Mouse (Mus musculus) heart, adult 2 months (tissue): ENCODE measurements around the gene Phldb2. TPM values are rescaled to one million over a fixed set of nuclear protein-coding genes. Genes with fewer than 3 reads are reported as not detected.

Source experiments
- DNase-seq, 2 experiments: peaks; one replicate each; pipeline ENCODE4 v3.0.0; 2021
- H3K27ac ChIP-seq: fragments of 200-600 bp; 2 replicates; pipeline ENCODE4 v1.8.1; 2022
- H3K27me3 ChIP-seq: fragments of 200-500 bp; 2 replicates; pipeline ENCODE4 v1.6.1; 2012; ENCODE audit warnings: mild to moderate bottlenecking, low read length, inconsistent platforms, mixed read lengths; ENCODE audit not compliant: control insufficient read depth, insufficient read depth
- H3K36me3 ChIP-seq: fragments of 200-500 bp; 2 replicates; pipeline ENCODE4 v1.6.1; 2012; ENCODE audit warnings: low read length, inconsistent platforms; ENCODE audit not compliant: control insufficient read depth, insufficient read depth
- H3K4me1 ChIP-seq: fragments of 200-500 bp; 2 replicates; pipeline ENCODE4 v1.6.1; 2011; ENCODE audit warnings: low read length; ENCODE audit not compliant: control insufficient read depth, insufficient read depth
- H3K4me3 ChIP-seq: fragments of 200-600 bp; 2 replicates; pipeline ENCODE4 v1.8.1; 2022
- H3K79me2 ChIP-seq: fragments of 200-500 bp; replicated peaks from 2 replicates; pipeline ENCODE4 v1.6.1; 2012; ENCODE audit warnings: mild to moderate bottlenecking, inconsistent platforms, low read length, moderate library complexity, mixed read lengths; ENCODE audit not compliant: control insufficient read depth, insufficient read depth
- H3K9ac ChIP-seq: fragments of 200-500 bp; 2 replicates; pipeline ENCODE4 v1.6.1; 2012; ENCODE audit warnings: low read depth, mild to moderate bottlenecking, control low read depth, inconsistent platforms, low read length, mixed read lengths
- CTCF ChIP-seq: fragments of 200-600 bp; IDR thresholded peaks from 2 replicates; pipeline ENCODE4 v1.8.1; 2022; ENCODE audit warnings: antibody characterized with exemption, mild to moderate bottlenecking, moderate library complexity
- EP300 ChIP-seq: fragments of 200-500 bp; IDR thresholded peaks from 2 replicates; pipeline ENCODE4 v1.6.1; 2011; ENCODE audit warnings: low read depth, low read length, control low read depth; ENCODE audit not compliant: insufficient read depth
- POLR2A ChIP-seq: fragments of 200-500 bp; IDR thresholded peaks from 2 replicates; pipeline ENCODE4 v1.6.1; 2011; ENCODE audit warnings: mild to moderate bottlenecking, low read depth, low read length, control low read depth; ENCODE audit not compliant: insufficient read depth
- WGBS: fragments of 180-500 bp; shearing (Covaris S2); methylation state at CpG from one replicate; pipeline ENCODE4 v1.1.7; 2018; 5-methylcytosine and 5-hydroxymethylcytosine counted together
- intact Hi-C: fragments of 180-260 bp; cut with DNase I; formaldehyde crosslinking; loops from one replicate; pipeline ENCODE4 v1.15.1; 2025
- polyA plus RNA-seq: library from polyadenylated mRNA; depleted of rRNA; stranded (reverse); fragments of >200 nt; gene quantifications from 2 replicates; pipeline ENCODE4 v1.2.3, GENCODE M21; 2012
- total RNA-seq, 2 experiments: library from RNA; stranded (reverse); gene quantifications; 2 replicates each; pipeline ENCODE4 v1.2.3; 2021

Gene Phldb2
- total and polyA plus RNA-seq, 3 experiments, result 3.6 to 13.0 (median 10.9) TPM

DNA sequence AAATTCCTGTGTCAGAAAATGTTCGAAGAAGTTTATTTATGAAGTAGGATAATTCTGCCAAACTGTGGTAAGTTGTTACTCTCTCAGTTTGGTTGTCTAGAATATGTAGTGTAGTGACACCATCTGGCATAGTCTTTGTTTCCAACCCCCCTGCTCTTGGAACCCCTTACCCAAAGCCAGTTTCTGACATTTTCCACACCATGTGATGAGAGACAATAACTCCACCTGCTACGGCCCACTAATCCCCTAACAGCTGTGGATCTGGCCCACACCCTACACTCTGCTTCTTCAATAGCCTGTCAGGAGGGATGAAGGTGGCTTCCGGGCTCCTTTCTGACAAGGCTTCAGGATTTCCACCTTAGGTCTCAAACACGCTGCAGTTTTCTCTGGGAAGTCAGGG, 154.2 kb downstream of the Phldb2 start:
- intact Hi-C loops, result no loop called here
- WGBS, result 78% methylated on average over 4 of the region's 4 CpGs
- TF ChIP-seq EP300 (no peak), CTCF (no peak), POLR2A (no peak)
- peaks cover 19% of the 10 kb centered on the region for H3K36me3 ChIP-seq
- H3K27me3 ChIP-seq, result no peaks in the 10 kb centered on the region
- no peaks in the 10 kb centered on the region for H3K79me2 ChIP-seq
- no peak overlapping the region for H3K9ac ChIP-seq
- H3K4me3 ChIP-seq, result no peak overlapping the region
- no peak overlapping the region for H3K27ac ChIP-seq
- peaks cover 6% of the 10 kb centered on the region for H3K4me1 ChIP-seq
- DNase-seq, result no peak

DNA sequence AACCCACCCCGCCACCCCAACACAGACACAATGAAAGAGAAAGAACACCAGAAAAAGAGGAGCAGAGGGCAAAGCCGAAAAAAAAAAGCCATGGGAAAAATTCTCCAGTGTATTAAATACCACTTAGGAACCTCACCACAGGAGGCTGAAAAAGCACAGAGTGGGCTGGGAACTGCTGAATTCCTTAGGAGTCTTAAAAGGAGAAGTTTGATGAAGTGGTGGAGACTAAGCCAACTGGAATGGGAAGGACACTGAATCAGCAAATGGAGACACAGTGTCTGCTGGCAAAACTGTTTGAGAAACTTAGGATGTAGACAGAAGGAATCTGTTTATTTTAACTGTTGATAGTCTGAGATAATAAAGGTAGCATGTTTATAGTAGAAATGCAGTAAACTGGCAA, 154.8 kb downstream of the Phldb2 start:
- Histone ChIP-seq H3K36me3 (peaks cover 19% of the 10 kb centered on the region), H3K4me1 (peaks cover 6% of the 10 kb centered on the region), H3K4me3 (no peak overlapping the region), H3K27ac (no peak overlapping the region), H3K79me2 (no peaks in the 10 kb centered on the region), H3K27me3 (no peaks in the 10 kb centered on the region), H3K9ac (no peak overlapping the region)
- TF ChIP-seq EP300 (no peak), CTCF (no peak), POLR2A (no peak)
- intact Hi-C loops, result no loop called here
- no peak for DNase-seq
- WGBS, result 82% methylated on average over 2 of the region's 2 CpGs

DNA sequence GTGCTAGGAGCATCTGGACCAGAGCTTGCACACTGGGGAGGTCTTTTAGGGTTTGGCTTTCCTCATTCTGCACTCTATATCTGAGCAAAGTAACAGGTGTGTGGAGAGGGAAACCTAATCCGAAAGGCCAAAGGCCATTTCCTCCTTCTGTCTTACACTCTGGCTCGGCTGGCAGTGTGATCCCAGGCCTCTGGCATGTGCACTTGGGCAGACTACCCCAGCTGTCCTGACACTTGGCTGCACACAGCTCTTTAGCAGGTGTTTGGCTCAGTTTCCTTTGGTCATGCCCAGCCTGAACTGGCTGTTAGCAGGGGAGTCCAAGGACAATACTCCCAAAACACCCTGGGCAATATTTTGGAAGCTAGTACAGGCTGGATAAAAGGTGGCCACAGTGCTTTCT, 156.6 kb downstream of the Phldb2 start:
- H3K36me3 ChIP-seq, result peaks cover 17% of the 10 kb centered on the region
- H3K9ac ChIP-seq, result no peak overlapping the region
- no peaks in the 10 kb centered on the region for H3K27me3 ChIP-seq
- peak; percentile 50 to 71 for DNase-seq
- H3K4me3 ChIP-seq, result no peak overlapping the region
- no peaks in the 10 kb centered on the region for H3K79me2 ChIP-seq
- no peak for TF ChIP-seq CTCF
- TF ChIP-seq POLR2A, result no peak
- peak; percentile 93 for TF ChIP-seq EP300
- H3K27ac ChIP-seq, result peak overlapping the region; percentile 24; the same call in 1 of the 2 replicates
- peaks cover 6% of the 10 kb centered on the region for H3K4me1 ChIP-seq
- WGBS, result 17% methylated on average over 2 of the region's 2 CpGs
- intact Hi-C loops, result loop anchor here (2.0 kb wide), 1 partner anchor 14 kb away; no protein-coding TSS in a partner anchor

DNA sequence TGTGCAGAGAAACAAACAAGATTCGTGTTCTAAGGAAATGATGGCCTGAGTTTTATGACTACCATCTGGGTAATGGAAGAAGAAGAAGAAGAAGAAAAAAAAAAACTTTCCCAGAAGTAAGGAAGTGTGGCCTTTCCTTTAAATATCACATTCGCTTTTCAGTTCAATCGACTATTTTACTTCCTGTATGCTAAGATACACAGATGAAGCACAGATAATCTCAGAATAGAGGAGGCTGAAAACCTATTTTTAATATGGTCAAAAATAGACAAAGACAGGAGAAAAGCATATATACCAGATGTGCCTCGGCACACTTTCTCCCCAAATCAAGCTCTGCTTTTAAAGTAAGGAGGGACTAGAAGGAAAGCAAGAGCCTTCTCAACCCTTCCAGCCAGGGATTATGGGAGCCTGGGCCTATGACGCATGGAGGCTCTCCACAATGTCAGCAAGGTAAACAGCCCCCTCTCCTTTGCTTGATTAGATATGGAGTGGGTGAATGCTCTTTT, 158.2 kb downstream of the Phldb2 start:
- Histone ChIP-seq H3K27me3 (no peaks in the 10 kb centered on the region), H3K4me1 (peaks cover 6% of the 10 kb centered on the region), H3K36me3 (peaks cover 16% of the 10 kb centered on the region), H3K27ac (no peak overlapping the region), H3K9ac (no peak overlapping the region), H3K4me3 (no peak overlapping the region), H3K79me2 (no peaks in the 10 kb centered on the region)
- TF ChIP-seq POLR2A (no peak), CTCF (no peak), EP300 (no peak)
- 38% methylated on average over 5 of the region's 5 CpGs for WGBS
- no peak for DNase-seq
- intact Hi-C loops, result loop anchor here (2.0 kb wide), 1 partner anchor 48 kb away; no protein-coding TSS in a partner anchor

DNA sequence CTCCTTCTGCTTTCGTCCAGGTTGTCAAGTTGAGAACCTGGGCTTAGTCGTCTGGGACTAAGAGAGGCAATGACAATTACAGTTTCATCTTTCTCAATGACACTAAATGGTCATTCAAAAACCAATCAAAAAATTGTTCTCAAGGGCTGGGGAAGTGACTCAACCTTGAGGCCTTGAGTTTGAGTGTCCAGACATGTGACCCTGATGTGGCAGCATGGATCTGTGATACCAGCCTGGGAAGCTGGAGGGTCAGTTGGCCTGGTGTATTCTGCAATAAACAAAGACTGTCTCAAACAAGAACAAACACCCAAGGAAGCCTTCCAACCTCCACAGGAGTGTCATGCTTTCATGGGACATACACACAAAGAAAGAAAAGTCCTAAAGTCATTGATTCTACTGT, 160.6 kb downstream of the Phldb2 start:
- no peak for DNase-seq
- Histone ChIP-seq H3K27me3 (no peaks in the 10 kb centered on the region), H3K4me1 (peaks cover 5% of the 10 kb centered on the region), H3K27ac (no peak overlapping the region), H3K79me2 (no peaks in the 10 kb centered on the region), H3K36me3 (peaks cover 15% of the 10 kb centered on the region), H3K9ac (no peak overlapping the region), H3K4me3 (no peak overlapping the region)
- intact Hi-C loops, result no loop called here
- WGBS, result 93% methylated on average over 2 of the region's 2 CpGs
- no peak for TF ChIP-seq EP300
- TF ChIP-seq CTCF, result no peak
- no peak for TF ChIP-seq POLR2A

DNA sequence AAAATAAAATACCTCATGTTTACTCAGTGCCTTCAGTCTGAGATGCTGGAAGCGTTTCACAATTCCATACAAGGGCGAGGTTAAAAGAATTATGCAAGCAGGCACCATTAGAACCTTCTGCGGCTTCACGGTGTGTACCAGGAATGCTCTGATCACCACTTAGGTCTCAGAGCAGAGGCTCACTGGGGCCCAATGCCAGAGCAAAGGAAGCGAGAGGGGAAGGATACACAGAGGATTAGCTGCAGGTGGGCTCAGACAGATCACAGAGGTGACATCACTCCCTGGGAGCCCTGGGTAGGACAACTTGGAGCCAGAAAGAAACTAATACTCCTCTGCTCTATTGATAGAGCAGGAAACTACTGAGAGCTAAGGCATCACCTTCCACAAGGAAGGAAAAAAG, 162.1 kb downstream of the Phldb2 start:
- no peak for TF ChIP-seq POLR2A
- TF ChIP-seq EP300, result no peak
- TF ChIP-seq CTCF, result no peak
- WGBS, result 80% methylated on average over 5 of the region's 5 CpGs
- intact Hi-C loops, result no loop called here
- Histone ChIP-seq H3K4me1 (peaks cover 8% of the 10 kb centered on the region), H3K79me2 (no peaks in the 10 kb centered on the region), H3K4me3 (no peak overlapping the region), H3K27ac (no peak overlapping the region), H3K27me3 (no peaks in the 10 kb centered on the region), H3K9ac (no peak overlapping the region), H3K36me3 (peaks cover 17% of the 10 kb centered on the region)
- DNase-seq, result no peak
